Mouse (Mus musculus): ENCODE data around the gene Srm. TPM values are rescaled to one million over a fixed set of nuclear protein-coding genes. Genes with fewer than 3 reads are reported as not detected.

Gene Srm
- polyA plus RNA-seq, 1 experiment from 2014 or later = 207 TPM

GRCm38 (mm10) chr4:148625010-148625409, 33.7 kb downstream of the Srm start:
- no peak overlapping the region for H3K27ac ChIP-seq
- peak overlapping the region; percentile 59 for H3K4me2 ChIP-seq (replicated peaks)
- H3K4me1 ChIP-seq (replicated peaks) = peaks cover 8% of the 10 kb centered on the region
- H3K9me3 ChIP-seq = no peaks in the 10 kb centered on the region
- H3K9ac ChIP-seq = no peak overlapping the region; the same call in 1 of the 2 replicates
- H3K4me3 ChIP-seq (replicated peaks) = no peak overlapping the region
- ATAC-seq = no peak
- no peaks in the 10 kb centered on the region for H3K27me3 ChIP-seq (replicated peaks)
- H3K36me3 ChIP-seq = peaks cover 25% of the 10 kb centered on the region
- WGBS = 80% methylated on average over 10 of the region's 10 CpGs

- WGBS = under 1% methylated on average over 57 of the region's 57 CpGs
- H3K27ac ChIP-seq = peak overlapping the region; percentile 92
- H3K27me3 ChIP-seq (replicated peaks) = no peaks in the 10 kb centered on the region
- H3K36me3 ChIP-seq = peaks cover 20% of the 10 kb centered on the region
- peak; percentile 63 for ATAC-seq
- H3K4me3 ChIP-seq (replicated peaks) = peak overlapping the region; percentile 91
- H3K9me3 ChIP-seq = no peaks in the 10 kb centered on the region
- H3K4me1 ChIP-seq (replicated peaks) = peaks cover 8% of the 10 kb centered on the region
- H3K9ac ChIP-seq = peak overlapping the region; percentile 99
- peak overlapping the region; percentile 59 for H3K4me2 ChIP-seq (replicated peaks)
These were observed 34.7 kb downstream of the Srm start for GRCm38 (mm10) chr4:148625756-148626622.

- H3K4me3 ChIP-seq (replicated peaks) = peak within 1 kb of the TSS; percentile 91
- H3K9me3 ChIP-seq = no peaks in the 10 kb centered on the region
- peaks cover 8% of the 10 kb centered on the region for H3K4me1 ChIP-seq (replicated peaks)
- peak within 1 kb of the TSS; percentile 92 for H3K27ac ChIP-seq
- H3K9ac ChIP-seq = peak within 1 kb of the TSS; percentile 99
- H3K27me3 ChIP-seq (replicated peaks) = no peaks in the 10 kb centered on the region
- ATAC-seq = peak; percentile 96
- H3K36me3 ChIP-seq = peaks cover 14% of the 10 kb centered on the region
- under 1% methylated on average over 51 of the region's 51 CpGs for WGBS
- H3K4me2 ChIP-seq (replicated peaks) = peak within 1 kb of the TSS; percentile 59
These were observed 35.4 kb downstream of the Srm start, which contains the start of gene Tardbp for GRCm38 (mm10) chr4:148626623-148627185. Gene Tardbp (minus strand): TSS chr4:148627019.

GRCm38 (mm10) chr4:148627246-148627645, 35.9 kb downstream of the Srm start:
- Histone ChIP-seq H3K4me2 (replicated peaks) (peak overlapping the region; percentile 59), H3K9ac (no peak overlapping the region), H3K9me3 (no peaks in the 10 kb centered on the region), H3K4me3 (replicated peaks) (peak overlapping the region; percentile 91), H3K4me1 (replicated peaks) (peaks cover 8% of the 10 kb centered on the region), H3K36me3 (peaks cover 10% of the 10 kb centered on the region), H3K27ac (no peak overlapping the region), H3K27me3 (replicated peaks) (no peaks in the 10 kb centered on the region)
- peak; percentile 6 for ATAC-seq
- WGBS = 62% methylated on average over 3 of the region's 3 CpGs

- Histone ChIP-seq H3K9ac (no peak overlapping the region), H3K4me3 (replicated peaks) (no peak overlapping the region), H3K27ac (no peak overlapping the region), H3K4me1 (replicated peaks) (no peaks in the 10 kb centered on the region; the same call in 1 of the 2 replicates), H3K4me2 (replicated peaks) (no peak overlapping the region), H3K36me3 (no peaks in the 10 kb centered on the region), H3K27me3 (replicated peaks) (no peaks in the 10 kb centered on the region), H3K9me3 (no peaks in the 10 kb centered on the region)
- ATAC-seq = no peak
- 38% methylated on average over 3 of the region's 3 CpGs for WGBS
These were observed 40.9 kb downstream of the Srm start for GRCm38 (mm10) chr4:148632013-148632692.

- H3K27me3 ChIP-seq (replicated peaks) = no peaks in the 10 kb centered on the region
- H3K4me2 ChIP-seq (replicated peaks) = no peak overlapping the region
- no peak overlapping the region for H3K9ac ChIP-seq
- no peaks in the 10 kb centered on the region for H3K9me3 ChIP-seq
- H3K4me3 ChIP-seq (replicated peaks) = no peak overlapping the region
- ATAC-seq = peak; percentile 43; the same call in 1 of the 2 replicates
- H3K27ac ChIP-seq = no peak overlapping the region
- no peaks in the 10 kb centered on the region for H3K36me3 ChIP-seq
- no peaks in the 10 kb centered on the region; the same call in 1 of the 2 replicates for H3K4me1 ChIP-seq (replicated peaks)
- 58% methylated on average over 2 of the region's 2 CpGs for WGBS
These were observed 42.2 kb downstream of the Srm start for GRCm38 (mm10) chr4:148633395-148634061.

GRCm38 (mm10) chr4:148635309-148635708, 44.0 kb downstream of the Srm start:
- WGBS = 77% methylated on average over 2 of the region's 2 CpGs

GRCm38 (mm10) chr4:148638302-148638701, 47.0 kb downstream of the Srm start:
- Histone ChIP-seq H3K36me3 (no peaks in the 10 kb centered on the region), H3K4me3 (replicated peaks) (no peak overlapping the region), H3K27me3 (replicated peaks) (no peaks in the 10 kb centered on the region), H3K4me2 (replicated peaks) (0 out of 2 replicates have a peak overlapping the region, but pooled peaks have one; percentile 4), H3K4me1 (replicated peaks) (no peaks in the 10 kb centered on the region; the same call in 1 of the 2 replicates), H3K9ac (no peak overlapping the region), H3K9me3 (no peaks in the 10 kb centered on the region), H3K27ac (no peak overlapping the region)
- ATAC-seq = no peak
- 43% methylated on average over 9 of the region's 9 CpGs for WGBS

More at GRCm38 (mm10) chr4:148635309-148635708, 44.0 kb downstream of the Srm start:
- no peak overlapping the region for H3K4me3 ChIP-seq (replicated peaks)
- no peak overlapping the region for H3K27ac ChIP-seq
- no peak overlapping the region for H3K4me2 ChIP-seq (replicated peaks)
- no peaks in the 10 kb centered on the region for H3K36me3 ChIP-seq
- H3K9me3 ChIP-seq = no peaks in the 10 kb centered on the region
- ATAC-seq = no peak
- no peak overlapping the region for H3K9ac ChIP-seq
- H3K27me3 ChIP-seq (replicated peaks) = no peaks in the 10 kb centered on the region
- no peaks in the 10 kb centered on the region; the same call in 1 of the 2 replicates for H3K4me1 ChIP-seq (replicated peaks)

GRCm38 (mm10) chr4:148639455-148639854, 48.2 kb downstream of the Srm start:
- 0 out of 2 replicates have a peak, but pooled peaks cover 4% of the 10 kb centered on the region for H3K4me1 ChIP-seq (replicated peaks)
- no peak overlapping the region for H3K4me3 ChIP-seq (replicated peaks)
- peak overlapping the region; percentile 24 for H3K4me2 ChIP-seq (replicated peaks)
- peak; percentile 87 for ATAC-seq
- no peak overlapping the region for H3K27ac ChIP-seq
- H3K36me3 ChIP-seq = no peaks in the 10 kb centered on the region
- H3K9me3 ChIP-seq = no peaks in the 10 kb centered on the region
- 63% methylated on average over 2 of the region's 2 CpGs for WGBS
- no peak overlapping the region for H3K9ac ChIP-seq
- no peaks in the 10 kb centered on the region for H3K27me3 ChIP-seq (replicated peaks)

GRCm38 (mm10) chr4:148641121-148641520, 49.8 kb downstream of the Srm start:
- H3K27ac ChIP-seq = no peak overlapping the region
- ATAC-seq = no peak
- no peak overlapping the region for H3K4me2 ChIP-seq (replicated peaks)
- H3K4me1 ChIP-seq (replicated peaks) = 0 out of 2 replicates have a peak, but pooled peaks cover 4% of the 10 kb centered on the region
- no peaks in the 10 kb centered on the region for H3K9me3 ChIP-seq
- WGBS = 74% methylated on average over 5 of the region's 5 CpGs
- no peak overlapping the region for H3K4me3 ChIP-seq (replicated peaks)
- no peak overlapping the region for H3K9ac ChIP-seq
- no peaks in the 10 kb centered on the region for H3K36me3 ChIP-seq
- no peaks in the 10 kb centered on the region for H3K27me3 ChIP-seq (replicated peaks)

- Histone ChIP-seq H3K27me3 (replicated peaks) (no peaks in the 10 kb centered on the region), H3K36me3 (no peaks in the 10 kb centered on the region), H3K9me3 (no peaks in the 10 kb centered on the region), H3K4me1 (replicated peaks) (0 out of 2 replicates have a peak, but pooled peaks cover 4% of the 10 kb centered on the region), H3K9ac (peak within 1 kb of the TSS; percentile 26; the same call in 1 of the 2 replicates), H3K4me3 (replicated peaks) (no peak within 1 kb of the TSS), H3K4me2 (replicated peaks) (peak within 1 kb of the TSS; percentile 52), H3K27ac (peak within 1 kb of the TSS; percentile 36)
- 49% methylated on average over 15 of the region's 15 CpGs for WGBS
- ATAC-seq = peak; percentile 39; the same call in 1 of the 2 replicates
These were observed 52.2 kb downstream of the Srm start, which contains the start of gene Gm572 for GRCm38 (mm10) chr4:148643291-148644156. Gene Gm572 (plus strand): TSS chr4:148643317.

All from intestine, embryonic 15.5 days (tissue).